Mouse (Mus musculus): ENCODE data around the gene Ndufab1. TPM values are rescaled to one million over a fixed set of nuclear protein-coding genes. Genes with fewer than 3 reads are reported as not detected.

Gene Ndufab1
- total and polyA plus RNA-seq, 2 experiments from 2014 or later: 181 to 2,966 TPM

- peak overlapping the region; percentile 97 for H3K27ac ChIP-seq (ENCODE audit: low read depth)
- no peaks in the 10 kb centered on the region for H3K9me3 ChIP-seq (replicated peaks; ENCODE audit: control insufficient read depth, low read length)
- H3K4me2 ChIP-seq (ENCODE audit: low read depth, low read length): no peak overlapping the region
- H3K9ac ChIP-seq (replicated peaks; ENCODE audit: low read depth, low read length): no peak overlapping the region
- H3K4me3 ChIP-seq (ENCODE audit: low read depth, low read length): no peak overlapping the region
- WGBS: 81% methylated on average over 9 of the region's 9 CpGs
- H3K4me1 ChIP-seq (ENCODE audit: control insufficient read depth, insufficient read depth): peaks cover 34% of the 10 kb centered on the region
- ATAC-seq (ENCODE audit: insufficient read depth, low read depth) (no peak), DNase-seq (ENCODE audit: low spot score) (no peak)
- TF ChIP-seq EP300 (IDR thresholded peaks at IDR 0.05; ENCODE audit: low read depth): no peak
- no peak for TF ChIP-seq CTCF (IDR thresholded peaks at IDR 0.05; ENCODE audit: low read depth)
- no peaks in the 10 kb centered on the region for H3K27me3 ChIP-seq (ENCODE audit: control insufficient read depth, insufficient read depth, low read length)
- H3K36me3 ChIP-seq (replicated peaks; ENCODE audit: control insufficient read depth, insufficient read depth, low read length): peaks cover 13% of the 10 kb centered on the region; the same call in 1 of the 2 replicates
Measured at GRCm38 (mm10) chr7:122048191-122048590, 53.5 kb downstream of the Ndufab1 start.

- peak overlapping the region; percentile 53 for H3K4me2 ChIP-seq (ENCODE audit: low read depth, low read length)
Measured at GRCm38 (mm10) chr7:122046813-122047212, 54.9 kb downstream of the Ndufab1 start.

GRCm38 (mm10) chr7:122045711-122046110 is 56.0 kb downstream of the Ndufab1 start:
- TF ChIP-seq CTCF (IDR thresholded peaks at IDR 0.05; ENCODE audit: low read depth): no peak
- no peak for TF ChIP-seq EP300 (IDR thresholded peaks at IDR 0.05; ENCODE audit: low read depth)
- peaks cover 16% of the 10 kb centered on the region for H3K36me3 ChIP-seq (replicated peaks; ENCODE audit: control insufficient read depth, insufficient read depth, low read length)
- ATAC-seq (ENCODE audit: insufficient read depth, low read depth) (no peak), DNase-seq (ENCODE audit: low spot score) (peak; percentile 39)
- H3K9ac ChIP-seq (replicated peaks; ENCODE audit: low read depth, low read length): peak overlapping the region; percentile 52
- H3K4me1 ChIP-seq (ENCODE audit: control insufficient read depth, insufficient read depth): peaks cover 35% of the 10 kb centered on the region
- no peaks in the 10 kb centered on the region for H3K9me3 ChIP-seq (replicated peaks; ENCODE audit: control insufficient read depth, low read length)
- no peaks in the 10 kb centered on the region for H3K27me3 ChIP-seq (ENCODE audit: control insufficient read depth, insufficient read depth, low read length)
- 25% methylated on average over 1 of the region's 1 CpGs for WGBS
- H3K4me2 ChIP-seq (ENCODE audit: low read depth, low read length): peak overlapping the region; percentile 53
- H3K27ac ChIP-seq (ENCODE audit: low read depth): peak overlapping the region; percentile 97
- H3K4me3 ChIP-seq (ENCODE audit: low read depth, low read length): peak overlapping the region; percentile 38

More at GRCm38 (mm10) chr7:122046813-122047212, 54.9 kb downstream of the Ndufab1 start:
- DNase-seq (ENCODE audit: low spot score) (peak; percentile 79), ATAC-seq (ENCODE audit: insufficient read depth, low read depth) (peak; percentile 34)
- Histone ChIP-seq H3K36me3 (replicated peaks; ENCODE audit: control insufficient read depth, insufficient read depth, low read length) (peaks cover 11% of the 10 kb centered on the region), H3K27ac (ENCODE audit: low read depth) (peak overlapping the region; percentile 97), H3K9ac (replicated peaks; ENCODE audit: low read depth, low read length) (peak overlapping the region; percentile 52; the same call in 1 of the 2 replicates), H3K27me3 (ENCODE audit: control insufficient read depth, insufficient read depth, low read length) (no peaks in the 10 kb centered on the region), H3K4me3 (ENCODE audit: low read depth, low read length) (peak overlapping the region; percentile 38), H3K4me1 (ENCODE audit: control insufficient read depth, insufficient read depth) (peaks cover 39% of the 10 kb centered on the region), H3K9me3 (replicated peaks; ENCODE audit: control insufficient read depth, low read length) (no peaks in the 10 kb centered on the region)
- TF ChIP-seq CTCF (IDR thresholded peaks at IDR 0.05; ENCODE audit: low read depth) (no peak), EP300 (IDR thresholded peaks at IDR 0.05; ENCODE audit: low read depth) (peak; percentile 63)
- WGBS: 8% methylated on average over 2 of the region's 2 CpGs

- no peaks in the 10 kb centered on the region for H3K9me3 ChIP-seq (replicated peaks; ENCODE audit: control insufficient read depth, low read length)
- WGBS: 13% methylated on average over 4 of the region's 4 CpGs
- no peaks in the 10 kb centered on the region for H3K27me3 ChIP-seq (ENCODE audit: control insufficient read depth, insufficient read depth, low read length)
- peaks cover 35% of the 10 kb centered on the region for H3K4me1 ChIP-seq (ENCODE audit: control insufficient read depth, insufficient read depth)
- TF ChIP-seq EP300 (IDR thresholded peaks at IDR 0.05; ENCODE audit: low read depth) (peak; percentile 90), CTCF (IDR thresholded peaks at IDR 0.05; ENCODE audit: low read depth) (no peak)
- peaks cover 19% of the 10 kb centered on the region for H3K36me3 ChIP-seq (replicated peaks; ENCODE audit: control insufficient read depth, insufficient read depth, low read length)
- peak overlapping the region; percentile 53; the same call in 1 of the 2 replicates for H3K4me2 ChIP-seq (ENCODE audit: low read depth, low read length)
- H3K27ac ChIP-seq (ENCODE audit: low read depth): peak overlapping the region; percentile 97
- peak; percentile 95 for DNase-seq (ENCODE audit: low spot score)
- peak; percentile 91 for ATAC-seq (ENCODE audit: insufficient read depth, low read depth)
- H3K9ac ChIP-seq (replicated peaks; ENCODE audit: low read depth, low read length): no peak overlapping the region
- H3K4me3 ChIP-seq (ENCODE audit: low read depth, low read length): peak overlapping the region; percentile 38; the same call in 1 of the 2 replicates
Measured at GRCm38 (mm10) chr7:122045181-122045634, 56.5 kb downstream of the Ndufab1 start.

GRCm38 (mm10) chr7:122044106-122044505 is 57.6 kb downstream of the Ndufab1 start:
- no peak for DNase-seq (ENCODE audit: low spot score)

More at GRCm38 (mm10) chr7:122044106-122044505, 57.6 kb downstream of the Ndufab1 start:
- peaks cover 30% of the 10 kb centered on the region for H3K36me3 ChIP-seq (replicated peaks; ENCODE audit: control insufficient read depth, insufficient read depth, low read length)
- peaks cover 34% of the 10 kb centered on the region for H3K4me1 ChIP-seq (ENCODE audit: control insufficient read depth, insufficient read depth)
- ATAC-seq (ENCODE audit: insufficient read depth, low read depth): no peak
- H3K4me3 ChIP-seq (ENCODE audit: low read depth, low read length): no peak overlapping the region
- H3K9ac ChIP-seq (replicated peaks; ENCODE audit: low read depth, low read length): 0 out of 2 replicates have a peak overlapping the region, but pooled peaks have one; percentile 3
- no peaks in the 10 kb centered on the region for H3K27me3 ChIP-seq (ENCODE audit: control insufficient read depth, insufficient read depth, low read length)
- peak overlapping the region; percentile 20; the same call in 1 of the 2 replicates for H3K4me2 ChIP-seq (ENCODE audit: low read depth, low read length)
- H3K27ac ChIP-seq (ENCODE audit: low read depth): peak overlapping the region; percentile 97
- WGBS: 62% methylated on average over 8 of the region's 8 CpGs
- TF ChIP-seq EP300 (IDR thresholded peaks at IDR 0.05; ENCODE audit: low read depth): no peak
- no peak for TF ChIP-seq CTCF (IDR thresholded peaks at IDR 0.05; ENCODE audit: low read depth)
- H3K9me3 ChIP-seq (replicated peaks; ENCODE audit: control insufficient read depth, low read length): no peaks in the 10 kb centered on the region

Other genes with a start within 250 kb of the Ndufab1 start
- not detected in 2 replicates for gene Scnn1b, start 236.8 kb downstream of the Ndufab1 start, total RNA-seq (2014; rRNA removed; ENCODE audit: low replicate concordance)
- gene Scnn1b, start 236.8 kb downstream of the Ndufab1 start, polyA plus RNA-seq (2015; fragmentation: Nextera tagmentation; extraction: Ambion mirVana): 0.05 and 0.10 TPM in 2 replicates
- 19.3 and 20.4 TPM in 2 replicates for gene Cog7, start 120.2 kb downstream of the Ndufab1 start, total RNA-seq (2014; rRNA removed; ENCODE audit: low replicate concordance)
- 10.5 and 12.4 TPM in 2 replicates for gene Cog7, start 120.2 kb downstream of the Ndufab1 start, polyA plus RNA-seq (2015; fragmentation: Nextera tagmentation; extraction: Ambion mirVana)
- gene Gga2, start 80.7 kb downstream of the Ndufab1 start, total RNA-seq (2014; rRNA removed; ENCODE audit: low replicate concordance): 51.3 and 79.7 TPM in 2 replicates
- 37.5 and 38.1 TPM in 2 replicates for gene Gga2, start 80.7 kb downstream of the Ndufab1 start, polyA plus RNA-seq (2015; fragmentation: Nextera tagmentation; extraction: Ambion mirVana)
- 54.7 and 65.5 TPM in 2 replicates for gene Ubfd1, start 34.7 kb downstream of the Ndufab1 start, total RNA-seq (2014; rRNA removed; ENCODE audit: low replicate concordance)
- gene Ubfd1, start 34.7 kb downstream of the Ndufab1 start, polyA plus RNA-seq (2015; fragmentation: Nextera tagmentation; extraction: Ambion mirVana): 22.6 and 25.5 TPM in 2 replicates
- gene Ears2, start 34.6 kb downstream of the Ndufab1 start, total RNA-seq (2014; rRNA removed; ENCODE audit: low replicate concordance): 54.3 and 60.1 TPM in 2 replicates
- 27.8 and 29.2 TPM in 2 replicates for gene Ears2, start 34.6 kb downstream of the Ndufab1 start, polyA plus RNA-seq (2015; fragmentation: Nextera tagmentation; extraction: Ambion mirVana)
- gene Palb2, start 31.1 kb upstream of the Ndufab1 start, total RNA-seq (2014; rRNA removed; ENCODE audit: low replicate concordance): 0.97 and 6.4 TPM in 2 replicates
- 2.4 and 3.7 TPM in 2 replicates for gene Palb2, start 31.1 kb upstream of the Ndufab1 start, polyA plus RNA-seq (2015; fragmentation: Nextera tagmentation; extraction: Ambion mirVana)
- 28.9 and 50.0 TPM in 2 replicates for gene Dctn5, start 31.2 kb upstream of the Ndufab1 start, total RNA-seq (2014; rRNA removed; ENCODE audit: low replicate concordance)
- gene Dctn5, start 31.2 kb upstream of the Ndufab1 start, polyA plus RNA-seq (2015; fragmentation: Nextera tagmentation; extraction: Ambion mirVana): 44.4 and 51.3 TPM in 2 replicates
- gene Plk1, start 57.6 kb upstream of the Ndufab1 start, total RNA-seq (2014; rRNA removed; ENCODE audit: low replicate concordance): 27.8 and 35.5 TPM in 2 replicates
- 22.8 and 23.3 TPM in 2 replicates for gene Plk1, start 57.6 kb upstream of the Ndufab1 start, polyA plus RNA-seq (2015; fragmentation: Nextera tagmentation; extraction: Ambion mirVana)
- not detected in 2 replicates for gene Ern2, start 84.3 kb upstream of the Ndufab1 start, total RNA-seq (2014; rRNA removed; ENCODE audit: low replicate concordance)
- 0.07 TPM in 1 of 2 replicates, not detected in the other for gene Ern2, start 84.3 kb upstream of the Ndufab1 start, polyA plus RNA-seq (2015; fragmentation: Nextera tagmentation; extraction: Ambion mirVana)
- 5.2 TPM in 1 of 2 replicates, not detected in the other for gene Chp2, start 117.6 kb upstream of the Ndufab1 start, total RNA-seq (2014; rRNA removed; ENCODE audit: low replicate concordance)
- gene Chp2, start 117.6 kb upstream of the Ndufab1 start, polyA plus RNA-seq (2015; fragmentation: Nextera tagmentation; extraction: Ambion mirVana): 0.38 and 0.63 TPM in 2 replicates
- gene Prkcb, start 186.9 kb upstream of the Ndufab1 start, total RNA-seq (2014; rRNA removed; ENCODE audit: low replicate concordance): 1.9 and 6.9 TPM in 2 replicates
- 1.1 and 1.5 TPM in 2 replicates for gene Prkcb, start 186.9 kb upstream of the Ndufab1 start, polyA plus RNA-seq (2015; fragmentation: Nextera tagmentation; extraction: Ambion mirVana)